Mouse (Mus musculus) heart, embryonic 10.5 days (tissue): ENCODE measurements around the gene Ttc29. TPM values are rescaled to one million over a fixed set of nuclear protein-coding genes. Genes with fewer than 3 reads are reported as not detected.

ENCODE experiments used
- DNase-seq: peaks from one replicate; pipeline ENCODE4 v3.0.0-alpha.2; 2017; ENCODE audit warnings: low spot score
- H3K27ac ChIP-seq: fragments of 300-500 bp; sonication (generic); 2 replicates; pipeline ENCODE4 v1.5.1; 2016; ENCODE audit warnings: mild to moderate bottlenecking
- H3K27me3 ChIP-seq: fragments of 300-500 bp; sonication (generic); 2 replicates; pipeline ENCODE4 v1.6.1; 2016; ENCODE audit warnings: mild to moderate bottlenecking; ENCODE audit not compliant: poor library complexity, insufficient read depth, severe bottlenecking
- H3K36me3 ChIP-seq: fragments of 300-500 bp; sonication (generic); 2 replicates; pipeline ENCODE4 v1.6.1; 2016; ENCODE audit warnings: mild to moderate bottlenecking, moderate library complexity
- H3K4me1 ChIP-seq: fragments of 300-500 bp; sonication (generic); 2 replicates; pipeline ENCODE4 v1.6.1; 2016; ENCODE audit warnings: mild to moderate bottlenecking
- H3K4me3 ChIP-seq: fragments of 300-500 bp; sonication (generic); 2 replicates; pipeline ENCODE4 v1.5.1; 2016; ENCODE audit warnings: mild to moderate bottlenecking, moderate library complexity
- H3K9me3 ChIP-seq: fragments of 300-500 bp; sonication (generic); 2 replicates; pipeline ENCODE4 v1.6.1; 2016; ENCODE audit warnings: mild to moderate bottlenecking, moderate library complexity
- WGBS: fragments of 180-500 bp; shearing (Covaris S2); methylation state at CpG from one replicate; pipeline ENCODE4 v1.1.7; 2016; 5-methylcytosine and 5-hydroxymethylcytosine counted together
- polyA plus RNA-seq: library from polyadenylated mRNA; unstranded; fragments of >200 nt; fragmentation: Nextera tagmentation; extraction: Ambion mirVana; gene quantifications from 2 replicates; pipeline ENCODE4 v1.2.1, GENCODE M21; 2016

The Ttc29 gene
- polyA plus RNA-seq, 1 experiment from 2014 or later, result not detected

DNA sequence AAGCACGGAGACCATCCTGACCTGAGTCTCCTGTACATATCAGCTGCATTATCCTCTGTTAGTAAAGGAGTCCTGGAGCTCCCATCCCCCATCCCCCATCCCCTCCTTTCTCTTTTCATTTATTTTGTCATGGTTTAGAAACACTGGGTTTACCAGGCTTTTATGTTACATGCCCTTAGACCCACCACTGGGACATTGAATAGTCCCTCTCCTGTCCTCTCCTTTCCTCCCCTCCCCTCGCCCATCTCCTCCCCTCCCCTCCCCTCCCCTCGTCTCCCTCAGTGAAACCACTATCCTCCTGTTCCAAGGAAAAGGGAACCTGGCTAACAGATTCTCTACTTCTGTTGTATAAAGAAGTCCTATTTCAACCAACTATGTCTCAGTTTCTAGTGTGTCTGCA, 38.0 kb downstream of the Ttc29 start:
- WGBS, result 54% methylated on average over 3 of the region's 3 CpGs

DNA sequence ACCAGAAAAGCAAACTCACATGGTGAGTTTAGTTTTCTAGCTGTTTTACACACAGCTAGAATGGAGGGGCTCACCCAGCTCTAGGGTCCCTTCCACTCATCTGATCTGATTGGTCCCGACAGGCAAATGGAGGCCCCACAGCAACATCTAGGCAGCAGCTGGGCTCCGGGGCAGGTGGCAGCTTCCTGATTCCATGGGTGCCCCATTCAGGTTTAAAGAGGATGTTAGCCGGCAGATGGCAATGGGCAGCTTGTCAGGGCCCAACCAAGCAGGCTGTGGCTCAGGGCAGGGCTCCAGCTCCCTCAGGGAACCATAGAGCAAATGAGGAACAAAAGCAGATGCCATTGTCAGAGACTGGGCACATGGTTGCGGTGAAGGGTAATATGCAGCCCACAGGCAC, 41.3 kb downstream of the Ttc29 start:
- Histone ChIP-seq H3K27ac (no peak overlapping the region), H3K4me1 (no peaks in the 10 kb centered on the region), H3K9me3 (no peaks in the 10 kb centered on the region), H3K4me3 (no peak overlapping the region), H3K27me3 (no peaks in the 10 kb centered on the region), H3K36me3 (no peaks in the 10 kb centered on the region)
- no peak for DNase-seq
- 78% methylated on average over 4 of the region's 4 CpGs for WGBS

More for the DNA sequence above, 38.0 kb downstream of the Ttc29 start:
- no peaks in the 10 kb centered on the region for H3K4me1 ChIP-seq
- no peak overlapping the region for H3K27ac ChIP-seq
- DNase-seq, result no peak
- H3K36me3 ChIP-seq, result no peaks in the 10 kb centered on the region
- no peaks in the 10 kb centered on the region for H3K27me3 ChIP-seq
- no peaks in the 10 kb centered on the region for H3K9me3 ChIP-seq
- H3K4me3 ChIP-seq, result no peak overlapping the region

DNA sequence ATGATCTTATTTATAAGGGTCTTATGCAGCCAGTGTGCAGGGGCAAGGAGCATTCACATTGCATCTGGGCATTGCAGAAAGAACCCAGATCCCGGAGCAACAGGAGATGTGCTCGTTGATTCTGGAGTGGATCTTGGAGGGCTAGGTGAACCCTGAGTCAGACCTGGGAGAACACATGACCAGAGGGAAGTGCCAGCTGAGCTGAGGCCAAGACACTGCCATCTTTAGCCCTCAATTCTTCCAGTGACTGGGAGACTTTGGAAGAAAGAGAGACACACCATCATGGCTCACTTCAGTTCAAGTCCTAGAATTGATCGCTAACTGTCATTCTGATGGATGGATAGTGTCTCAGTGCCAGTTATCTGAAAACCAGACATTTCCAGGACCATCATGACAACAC, 41.9 kb downstream of the Ttc29 start:
- Histone ChIP-seq H3K4me3 (no peak overlapping the region), H3K27me3 (no peaks in the 10 kb centered on the region), H3K36me3 (no peaks in the 10 kb centered on the region), H3K4me1 (no peaks in the 10 kb centered on the region), H3K9me3 (no peaks in the 10 kb centered on the region), H3K27ac (no peak overlapping the region)
- no peak for DNase-seq
- 81% methylated on average over 3 of the region's 3 CpGs for WGBS

DNA sequence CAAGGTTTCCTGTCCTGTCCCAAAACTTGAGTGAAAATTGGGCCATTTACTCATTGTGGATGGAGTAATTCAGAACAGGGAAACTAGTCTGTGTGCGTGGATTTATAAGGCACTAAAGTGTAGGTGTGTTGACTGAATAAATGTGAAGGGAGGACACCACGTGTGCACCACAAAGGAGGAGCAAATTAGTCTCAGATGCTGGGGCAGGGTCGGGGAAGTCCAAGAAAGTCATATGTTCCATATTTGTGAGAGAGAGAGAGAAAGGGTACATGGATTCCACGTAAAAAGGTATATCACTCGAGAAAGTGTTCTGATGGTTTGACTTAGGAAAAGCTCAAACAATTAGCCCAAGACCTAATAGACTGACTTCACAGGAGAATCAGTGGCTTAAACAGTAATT, 52.4 kb downstream of the Ttc29 start:
- H3K36me3 ChIP-seq, result no peaks in the 10 kb centered on the region
- H3K27me3 ChIP-seq, result no peaks in the 10 kb centered on the region
- no peaks in the 10 kb centered on the region for H3K9me3 ChIP-seq
- 0 out of 2 replicates have a peak, but pooled peaks cover 6% of the 10 kb centered on the region for H3K4me1 ChIP-seq
- WGBS, result 75% methylated on average over 5 of the region's 5 CpGs
- no peak overlapping the region for H3K27ac ChIP-seq
- DNase-seq, result no peak
- H3K4me3 ChIP-seq, result no peak overlapping the region

DNA sequence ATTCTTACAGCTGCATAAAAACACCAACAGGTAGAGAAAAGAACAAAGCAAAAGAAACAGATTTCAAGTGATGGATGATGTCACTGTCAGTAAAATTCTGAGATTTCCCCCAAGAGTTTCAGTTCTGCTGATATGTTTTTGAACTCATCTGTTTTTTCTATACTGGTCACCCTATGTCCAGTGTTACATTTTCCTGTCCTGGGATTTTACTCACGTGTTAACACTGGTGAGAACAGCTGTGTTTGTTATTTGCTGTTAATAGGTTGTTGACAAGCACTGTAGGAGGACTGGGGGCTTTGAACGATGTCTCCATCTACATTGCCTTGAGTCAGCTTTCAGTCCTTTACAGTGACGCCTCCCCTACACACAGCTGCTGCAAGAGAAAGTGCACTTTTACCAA, 53.1 kb downstream of the Ttc29 start:
- Histone ChIP-seq H3K27ac (no peak overlapping the region), H3K9me3 (no peaks in the 10 kb centered on the region), H3K4me1 (0 out of 2 replicates have a peak, but pooled peaks cover 6% of the 10 kb centered on the region), H3K4me3 (no peak overlapping the region), H3K27me3 (no peaks in the 10 kb centered on the region), H3K36me3 (no peaks in the 10 kb centered on the region)
- DNase-seq, result no peak
- whole genome bisulfite sequencing, result 30% methylated on average over 3 of the region's 3 CpGs

DNA sequence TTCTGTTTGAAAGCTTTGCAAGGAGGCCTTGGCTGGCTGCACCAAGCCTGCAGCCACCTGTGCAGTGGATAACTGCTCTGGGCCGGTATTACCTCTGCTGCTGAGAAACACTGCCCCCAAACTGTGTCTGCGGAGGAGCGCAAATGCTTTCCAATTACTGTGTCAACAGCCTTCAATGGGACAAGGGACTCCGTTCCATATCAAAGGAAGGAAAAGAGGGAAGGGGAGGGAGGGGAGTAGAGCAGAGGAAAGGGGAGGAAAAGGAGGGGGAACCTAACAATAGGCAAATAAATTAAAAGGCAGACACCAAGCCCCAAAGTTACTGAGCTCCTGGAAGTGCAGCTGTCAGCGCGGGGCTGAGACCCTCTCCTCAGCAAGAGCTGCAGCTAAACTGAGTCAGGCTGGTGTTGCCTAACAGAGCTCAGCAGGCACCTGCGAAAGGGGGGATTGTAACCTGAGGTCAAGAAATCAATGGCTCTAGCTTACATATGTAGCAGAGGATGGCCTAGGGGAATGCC, 54.9 kb downstream of the Ttc29 start:
- no peak overlapping the region for H3K27ac ChIP-seq
- H3K4me1 ChIP-seq, result 0 out of 2 replicates have a peak, but pooled peaks cover 6% of the 10 kb centered on the region
- 5% methylated on average over 7 of the region's 7 CpGs for WGBS
- H3K27me3 ChIP-seq, result no peaks in the 10 kb centered on the region
- no peaks in the 10 kb centered on the region for H3K9me3 ChIP-seq
- H3K36me3 ChIP-seq, result no peaks in the 10 kb centered on the region
- 0 out of 2 replicates have a peak overlapping the region, but pooled peaks have one; percentile 8 for H3K4me3 ChIP-seq
- DNase-seq, result no peak

DNA sequence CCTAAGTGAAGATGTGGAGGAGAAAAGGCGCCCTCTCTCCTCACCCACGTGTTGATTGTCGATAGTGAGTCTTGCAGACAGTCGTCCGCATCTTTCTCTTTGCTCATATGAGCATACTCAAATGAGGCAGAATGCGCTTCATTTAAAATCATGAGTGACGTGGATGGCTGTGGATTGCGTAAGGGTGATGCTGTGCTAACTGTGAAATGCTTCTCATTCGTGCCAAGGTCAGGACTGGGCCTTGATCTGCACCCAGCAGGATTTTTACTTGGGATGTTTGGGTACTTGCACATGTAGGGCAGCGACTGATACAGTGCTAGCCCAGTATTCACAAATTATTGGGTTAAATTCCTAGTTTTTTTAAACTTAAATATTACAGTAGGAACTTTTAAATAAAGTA, 56.2 kb downstream of the Ttc29 start:
- Histone ChIP-seq H3K4me1 (0 out of 2 replicates have a peak, but pooled peaks cover 6% of the 10 kb centered on the region), H3K27ac (no peak overlapping the region), H3K9me3 (no peaks in the 10 kb centered on the region), H3K4me3 (no peak overlapping the region), H3K27me3 (no peaks in the 10 kb centered on the region), H3K36me3 (no peaks in the 10 kb centered on the region)
- 74% methylated on average over 10 of the region's 10 CpGs for WGBS
- no peak for DNase-seq

DNA sequence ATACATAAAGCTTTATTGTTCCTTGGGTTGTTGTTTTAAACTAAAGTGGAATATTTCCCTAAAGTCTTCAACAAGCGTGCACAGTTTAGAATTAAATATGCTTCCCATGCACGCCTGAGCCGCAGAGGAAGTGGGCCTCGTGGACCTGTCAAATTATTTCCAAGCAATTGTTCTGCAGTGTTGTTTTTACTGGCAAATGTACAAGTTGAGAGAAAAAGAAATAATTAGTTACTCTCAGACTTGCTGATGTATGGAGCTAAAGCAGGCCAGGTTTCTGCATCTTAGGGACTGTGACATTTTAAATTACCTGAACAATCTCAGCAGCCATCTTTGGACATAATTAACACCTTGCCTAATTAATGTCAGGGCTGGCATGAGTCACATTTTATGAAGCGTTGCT, 58.3 kb downstream of the Ttc29 start:
- Histone ChIP-seq H3K27ac (no peak overlapping the region), H3K9me3 (no peaks in the 10 kb centered on the region), H3K4me1 (0 out of 2 replicates have a peak, but pooled peaks cover 6% of the 10 kb centered on the region), H3K4me3 (no peak overlapping the region), H3K27me3 (no peaks in the 10 kb centered on the region; the same call in 1 of the 2 replicates), H3K36me3 (no peaks in the 10 kb centered on the region)
- DNase-seq, result no peak
- 68% methylated on average over 5 of the region's 5 CpGs for WGBS

DNA sequence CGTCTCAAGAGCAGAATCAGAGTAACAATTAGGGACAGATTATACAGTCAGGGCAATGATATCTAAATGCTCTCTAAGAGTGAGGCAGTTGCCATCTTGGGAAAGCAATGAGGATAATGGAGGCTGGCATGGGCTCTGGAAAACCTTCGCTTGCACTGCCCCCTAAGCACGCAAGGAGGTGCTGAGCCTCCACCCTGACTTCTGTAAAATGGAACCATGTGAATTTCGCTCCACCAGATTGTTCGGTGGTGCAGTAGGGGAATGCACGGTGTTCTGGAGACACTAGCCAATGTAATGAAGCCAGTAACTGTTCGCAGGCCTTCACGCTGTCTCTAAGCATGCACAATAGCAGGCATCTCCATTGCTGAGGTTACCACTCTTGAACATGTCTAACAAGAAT, 63.0 kb downstream of the Ttc29 start:
- WGBS, result 85% methylated on average over 8 of the region's 8 CpGs
- Histone ChIP-seq H3K27ac (no peak overlapping the region), H3K36me3 (no peaks in the 10 kb centered on the region), H3K9me3 (no peaks in the 10 kb centered on the region), H3K4me1 (no peaks in the 10 kb centered on the region), H3K4me3 (no peak overlapping the region), H3K27me3 (no peaks in the 10 kb centered on the region; the same call in 1 of the 2 replicates)
- DNase-seq, result no peak

DNA sequence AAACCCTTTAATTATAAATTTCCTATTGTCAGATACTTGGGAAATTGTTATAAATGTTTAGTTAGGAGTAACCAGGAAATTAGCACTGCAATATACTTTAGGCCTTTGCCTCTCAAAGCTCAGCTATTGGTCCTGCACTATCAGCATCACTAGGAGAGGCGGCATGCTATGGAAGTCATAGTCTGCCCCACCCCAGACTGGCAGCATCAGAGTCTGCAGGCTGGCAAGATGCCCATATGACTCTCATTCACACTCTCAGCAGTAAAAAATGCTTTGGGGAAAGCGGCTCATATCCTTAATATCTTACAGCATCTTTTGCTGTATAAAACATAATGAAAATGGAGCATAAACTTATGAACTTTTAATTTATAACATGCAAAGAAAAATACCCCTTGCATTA, 64.3 kb downstream of the Ttc29 start:
- Histone ChIP-seq H3K9me3 (no peaks in the 10 kb centered on the region), H3K27me3 (no peaks in the 10 kb centered on the region; the same call in 1 of the 2 replicates)
- WGBS, result 74% methylated on average over 2 of the region's 2 CpGs

DNA sequence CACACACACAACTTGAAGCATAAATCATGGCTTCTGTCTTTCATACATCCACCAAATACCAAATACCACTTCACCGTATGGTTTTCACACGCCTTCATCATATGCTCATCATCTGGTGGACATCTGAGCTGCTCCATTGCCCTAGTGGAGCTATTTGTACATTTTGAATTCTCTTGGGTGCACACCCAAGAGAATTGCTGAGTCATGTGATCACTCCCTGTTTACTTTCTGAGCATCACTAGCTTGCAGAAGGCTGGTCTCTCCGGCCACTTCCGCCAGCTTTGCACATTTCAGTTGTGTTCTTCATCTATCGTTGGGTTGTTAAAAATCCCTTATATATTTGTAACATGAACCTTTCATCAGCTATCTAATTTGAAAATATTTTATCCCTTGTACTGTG, 65.5 kb downstream of the Ttc29 start:
- H3K36me3 ChIP-seq, result no peaks in the 10 kb centered on the region

More for the DNA sequence above, 64.3 kb downstream of the Ttc29 start:
- Histone ChIP-seq H3K27ac (no peak overlapping the region), H3K36me3 (no peaks in the 10 kb centered on the region), H3K4me3 (no peak overlapping the region), H3K4me1 (no peaks in the 10 kb centered on the region)
- no peak for DNase-seq

DNA sequence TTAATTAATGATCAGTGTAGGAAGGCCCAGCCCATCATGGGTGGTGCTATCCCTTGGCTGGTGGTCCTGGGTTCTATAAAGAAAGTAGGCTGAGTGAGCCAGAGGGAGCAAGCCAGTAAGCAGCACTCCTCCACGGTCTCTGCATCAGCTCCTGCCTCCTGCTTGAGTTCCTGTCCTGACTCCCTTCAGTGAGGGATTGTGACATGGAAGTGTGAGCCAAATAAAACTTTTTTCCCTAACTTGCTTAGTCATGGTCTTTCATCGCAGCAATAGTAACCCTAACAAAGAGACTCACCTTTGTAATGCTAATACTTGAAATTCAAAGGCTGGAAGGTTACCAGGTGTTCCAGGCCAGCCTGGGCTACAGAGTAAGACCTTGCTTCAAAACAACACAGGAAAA, 71.7 kb downstream of the Ttc29 start:
- no peaks in the 10 kb centered on the region for H3K36me3 ChIP-seq
- no peaks in the 10 kb centered on the region for H3K27me3 ChIP-seq
- no peaks in the 10 kb centered on the region for H3K9me3 ChIP-seq
- no peak overlapping the region for H3K4me3 ChIP-seq
- 74% methylated on average over 2 of the region's 2 CpGs for WGBS
- no peaks in the 10 kb centered on the region for H3K4me1 ChIP-seq
- no peak for DNase-seq
- no peak overlapping the region for H3K27ac ChIP-seq

More for the DNA sequence above, 65.5 kb downstream of the Ttc29 start:
- H3K4me1 ChIP-seq, result no peaks in the 10 kb centered on the region
- H3K4me3 ChIP-seq, result no peak overlapping the region
- H3K27ac ChIP-seq, result no peak overlapping the region
- WGBS, result 84% methylated on average over 5 of the region's 5 CpGs
- no peaks in the 10 kb centered on the region; the same call in 1 of the 2 replicates for H3K27me3 ChIP-seq
- no peaks in the 10 kb centered on the region for H3K9me3 ChIP-seq
- DNase-seq, result no peak

DNA sequence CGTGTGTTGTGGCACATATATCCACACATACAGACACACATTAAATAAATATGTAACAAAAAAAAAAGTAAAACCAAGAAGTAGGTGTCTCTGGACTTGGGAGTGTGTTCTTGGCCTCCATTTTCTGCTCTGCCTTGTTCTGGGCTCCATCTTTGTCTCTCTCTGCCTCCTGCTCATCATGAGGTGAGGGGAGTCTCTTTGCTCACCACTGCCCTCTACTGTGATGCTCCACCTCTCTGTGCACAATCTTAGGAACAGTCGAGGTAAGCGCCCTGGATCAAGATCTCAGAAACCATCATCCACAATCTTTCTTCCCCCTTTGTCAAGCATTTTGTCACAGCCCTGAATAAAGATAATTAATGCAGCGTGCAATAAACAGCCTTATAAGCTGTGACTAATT, 72.3 kb downstream of the Ttc29 start:
- H3K4me1 ChIP-seq, result no peaks in the 10 kb centered on the region
- H3K27ac ChIP-seq, result no peak overlapping the region
- no peaks in the 10 kb centered on the region for H3K27me3 ChIP-seq
- H3K4me3 ChIP-seq, result no peak overlapping the region
- H3K36me3 ChIP-seq, result no peaks in the 10 kb centered on the region
- DNase-seq, result no peak
- H3K9me3 ChIP-seq, result no peaks in the 10 kb centered on the region
- WGBS, result 73% methylated on average over 4 of the region's 4 CpGs

DNA sequence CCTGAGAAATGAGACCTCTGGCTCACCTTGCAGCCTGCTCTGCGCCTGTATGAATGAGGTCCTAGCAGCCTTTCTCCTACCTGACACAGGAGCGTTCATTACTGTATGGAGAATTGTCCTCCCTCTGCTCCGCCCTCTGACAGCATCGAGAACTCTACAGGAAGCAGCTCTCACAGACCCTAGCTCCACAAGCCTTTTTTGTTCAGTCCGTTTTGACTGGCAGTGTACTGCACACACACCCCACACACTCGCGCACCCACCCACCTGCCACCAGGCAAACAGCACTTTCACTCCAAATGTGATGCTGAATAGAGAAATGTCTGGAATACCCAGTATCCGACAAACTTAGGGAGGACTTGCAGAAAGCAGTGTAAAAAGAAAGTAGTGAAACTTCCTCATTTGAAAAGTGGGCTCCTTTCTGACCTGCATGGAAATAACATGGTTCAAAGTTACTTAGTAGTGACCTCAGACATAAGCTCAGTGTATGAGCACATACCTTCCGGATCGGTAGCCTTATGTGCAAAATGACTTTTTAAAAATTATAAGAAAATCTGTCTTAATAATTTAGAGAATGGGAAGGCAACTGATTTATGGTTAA, 76.4 kb downstream of the Ttc29 start:
- no peak overlapping the region for H3K27ac ChIP-seq
- no peaks in the 10 kb centered on the region for H3K4me1 ChIP-seq
- 80% methylated on average over 10 of the region's 10 CpGs for WGBS
- H3K36me3 ChIP-seq, result no peaks in the 10 kb centered on the region
- H3K27me3 ChIP-seq, result no peaks in the 10 kb centered on the region
- H3K4me3 ChIP-seq, result no peak overlapping the region
- no peaks in the 10 kb centered on the region for H3K9me3 ChIP-seq
- no peak for DNase-seq
